Mouse (Mus musculus) CH12.LX (cell line): ENCODE results near the gene Ckap4. TPM values are rescaled to one million over a fixed set of nuclear protein-coding genes. Genes with fewer than 3 reads are reported as not detected.

Experiments
- DNase-seq: peaks from one replicate; pipeline ENCODE4 v3.0.0-alpha.2; 2013; ENCODE audit errors: extremely low read depth
- H3K27ac ChIP-seq: 2 replicates; pipeline ENCODE4 v1.5.1; 2012; ENCODE audit warnings: low read depth, mild to moderate bottlenecking, control low read depth, moderate library complexity; ENCODE audit not compliant: insufficient read depth
- H3K27me3 ChIP-seq: replicated peaks from 2 replicates; pipeline ENCODE3; 2012; ENCODE audit warnings: inconsistent platforms
- H3K36me3 ChIP-seq, 2 experiments: replicated peaks in 1 of 2; 2 replicates each; pipeline versions ENCODE3 to v1.6.1; 2012; ENCODE audit warnings: inconsistent platforms in 1 of 2, low read length in 1 of 2, mild to moderate bottlenecking in 1 of 2, mixed read lengths in 1 of 2, moderate library complexity in 1 of 2; ENCODE audit not compliant: control insufficient read depth in 1 of 2, insufficient read depth in 1 of 2
- H3K4me1 ChIP-seq, 2 experiments: 2 replicates each; pipeline ENCODE4 v1.6.1; 2012; ENCODE audit warnings: inconsistent platforms in 1 of 2, moderate library complexity in 1 of 2; ENCODE audit not compliant: insufficient read depth in 2 of 2, control insufficient read depth in 1 of 2
- H3K4me2 ChIP-seq: 2 replicates; pipeline ENCODE4 v1.6.1; 2012; ENCODE audit warnings: low read depth, mild to moderate bottlenecking, control low read depth; ENCODE audit not compliant: poor library complexity, insufficient read depth, severe bottlenecking
- H3K4me3 ChIP-seq, 3 experiments: fragments of 150-350 bp in 1 of 3; sonication (generic) in 1 of 3; replicated peaks in 1 of 3; 2 replicates each; pipeline versions ENCODE3 to v1.5.1; 2011 to 2012; ENCODE audit warnings: low read depth in 2 of 3, low read length in 2 of 3, mild to moderate bottlenecking in 2 of 3, moderate library complexity in 2 of 3, control low read depth in 1 of 3, improper control_type of control experiment in 1 of 3, inconsistent platforms in 1 of 3, mixed read lengths in 1 of 3; ENCODE audit not compliant: poor library complexity in 1 of 3
- H3K79me2 ChIP-seq: replicated peaks from 2 replicates; pipeline ENCODE4 v1.6.1; 2012; ENCODE audit warnings: mild to moderate bottlenecking, moderate library complexity; ENCODE audit not compliant: control insufficient read depth, poor library complexity, insufficient read depth, severe bottlenecking; ENCODE audit errors: extremely low read depth
- H3K9ac ChIP-seq: 2 replicates; pipeline ENCODE4 v1.6.1; 2012; ENCODE audit warnings: low read depth, mild to moderate bottlenecking, control low read depth, moderate library complexity; ENCODE audit not compliant: insufficient read depth
- H3K9me3 ChIP-seq: replicated peaks from 2 replicates; pipeline ENCODE3; 2012; ENCODE audit warnings: low read length, inconsistent platforms, mixed read lengths
- BHLHE40 ChIP-seq: IDR thresholded peaks from 2 replicates; pipeline ENCODE4 v1.6.1; 2011; ENCODE audit warnings: mild to moderate bottlenecking, low read depth, low read length, improper control_type of control experiment
- CHD1 ChIP-seq: IDR thresholded peaks from 2 replicates; pipeline ENCODE4 v1.6.1; 2012; ENCODE audit warnings: low read depth, low read length, improper control_type of control experiment, inconsistent platforms
- ELF1 ChIP-seq: IDR thresholded peaks from 2 replicates; pipeline ENCODE4 v1.6.1; 2014; ENCODE audit warnings: low read depth, mild to moderate bottlenecking, inconsistent platforms, low read length, improper control_type of control experiment
- EP300 ChIP-seq: IDR thresholded peaks from 2 replicates; pipeline ENCODE4 v1.6.1; 2011; ENCODE audit warnings: low read length, improper control_type of control experiment
- IRF4 ChIP-seq: IDR thresholded peaks from 2 replicates; pipeline ENCODE4 v1.6.1; 2014; ENCODE audit warnings: low read depth, mild to moderate bottlenecking, inconsistent platforms, low read length, improper control_type of control experiment
- MAFK ChIP-seq: IDR thresholded peaks from 2 replicates; pipeline ENCODE4 v1.6.1; 2011; ENCODE audit warnings: low read length, improper control_type of control experiment; ENCODE audit not compliant: insufficient replicate concordance
- MAZ ChIP-seq: IDR thresholded peaks from 2 replicates; pipeline ENCODE4 v1.6.1; 2012; ENCODE audit warnings: low read depth, mild to moderate bottlenecking, inconsistent platforms, low read length, improper control_type of control experiment, moderate library complexity
- MEF2A ChIP-seq: IDR thresholded peaks from 2 replicates; pipeline ENCODE4 v1.6.1; 2014; ENCODE audit warnings: low read depth, mild to moderate bottlenecking, inconsistent platforms, low read length, improper control_type of control experiment, borderline replicate concordance
- MXI1 ChIP-seq: IDR thresholded peaks from 2 replicates; pipeline ENCODE4 v1.6.1; 2011; ENCODE audit warnings: mild to moderate bottlenecking, low read depth, low read length, improper control_type of control experiment
- MYC ChIP-seq: IDR thresholded peaks from 2 replicates; pipeline ENCODE4 v1.6.1; 2011; ENCODE audit warnings: low read depth, mild to moderate bottlenecking, improper control_type of control experiment, low read length
- NELFE ChIP-seq: IDR thresholded peaks from 2 replicates; pipeline ENCODE4 v1.6.1; 2011; ENCODE audit warnings: low read depth, low read length, improper control_type of control experiment
- NRF1 ChIP-seq: IDR thresholded peaks from 2 replicates; pipeline ENCODE4 v1.6.1; 2014; ENCODE audit warnings: low read depth, mild to moderate bottlenecking, inconsistent platforms, low read length, improper control_type of control experiment, moderate library complexity
- PAX5 ChIP-seq: IDR thresholded peaks from 2 replicates; pipeline ENCODE4 v1.6.1; 2012; ENCODE audit warnings: low read length, inconsistent platforms, mixed read lengths
- POLR2A ChIP-seq: IDR thresholded peaks from 2 replicates; pipeline ENCODE4 v1.6.1; 2011; ENCODE audit warnings: low read depth, mild to moderate bottlenecking, improper control_type of control experiment, low read length
- TBP ChIP-seq: conservative IDR thresholded peaks from 2 replicates; pipeline ENCODE4 v1.6.1; 2011; ENCODE audit warnings: low read depth, low read length, improper control_type of control experiment
- TCF12 ChIP-seq: IDR thresholded peaks from 2 replicates; pipeline ENCODE4 v1.6.1; 2014; ENCODE audit warnings: low read depth, mild to moderate bottlenecking, inconsistent platforms, low read length, improper control_type of control experiment
- USF1 ChIP-seq: IDR thresholded peaks from 2 replicates; pipeline ENCODE4 v1.6.1; 2014; ENCODE audit warnings: low read depth, mild to moderate bottlenecking, inconsistent platforms, low read length, improper control_type of control experiment
- USF2 ChIP-seq: conservative IDR thresholded peaks from 2 replicates; pipeline ENCODE4 v1.6.1; 2011; ENCODE audit warnings: low read depth, low read length, improper control_type of control experiment
- ZKSCAN1 ChIP-seq: IDR thresholded peaks from 2 replicates; pipeline ENCODE4 v1.6.1; 2012; ENCODE audit warnings: low read depth, inconsistent platforms, low read length, improper control_type of control experiment, borderline replicate concordance
- dilution Hi-C: fragments of 300-500 bp; cut with MboI; formaldehyde crosslinking; loops from 2 replicates; pipeline ENCODE4 v1.14.3; 2020; ENCODE audit warnings: low sequenced_read_pairs; ENCODE audit not compliant: extremely low pct_unique_long_range_greater_than_20kb, extremely low pct_ligation_motif_present
- in situ Hi-C: fragments of 300-500 bp; cut with MboI; formaldehyde crosslinking; loops from 3 replicates; pipeline ENCODE4 v1.14.3; 2019; ENCODE audit warnings: low sequenced_read_pairs, low pct_ligation_motif_present, low pct_unique_long_range_greater_than_20kb, mixed read lengths
- polyA plus RNA-seq: library from polyadenylated mRNA; unstranded; fragments of >175 nt; gene quantifications from 2 replicates; pipeline ENCODE4 v1.2.1, GENCODE M21; 2012; ENCODE audit warnings: low read depth; ENCODE audit not compliant: insufficient read length
- total RNA-seq, 2 experiments: library from RNA; depleted of rRNA; stranded (reverse); fragments of 300-350 nt in 1 of 2; fragments of >200 nt in 1 of 2; gene quantifications; 2 replicates each; pipeline ENCODE4 v1.2.3; 2012 to 2014

Ckap4 gene
- 35.0 and 40.6 TPM in 2 replicates for total RNA-seq (2012; rRNA removed)
- total RNA-seq (2014; rRNA removed) = 24.4 and 25.2 TPM in 2 replicates
- polyA plus RNA-seq = 66.6 and 71.2 TPM in 2 replicates

- dilution Hi-C loops = no loop called here
These were observed at the start of gene Ckap4 for GRCm38 (mm10) chr10:84533912-84534671. Gene Ckap4, minus strand, starts transcription at chr10:84534062.

DNA sequence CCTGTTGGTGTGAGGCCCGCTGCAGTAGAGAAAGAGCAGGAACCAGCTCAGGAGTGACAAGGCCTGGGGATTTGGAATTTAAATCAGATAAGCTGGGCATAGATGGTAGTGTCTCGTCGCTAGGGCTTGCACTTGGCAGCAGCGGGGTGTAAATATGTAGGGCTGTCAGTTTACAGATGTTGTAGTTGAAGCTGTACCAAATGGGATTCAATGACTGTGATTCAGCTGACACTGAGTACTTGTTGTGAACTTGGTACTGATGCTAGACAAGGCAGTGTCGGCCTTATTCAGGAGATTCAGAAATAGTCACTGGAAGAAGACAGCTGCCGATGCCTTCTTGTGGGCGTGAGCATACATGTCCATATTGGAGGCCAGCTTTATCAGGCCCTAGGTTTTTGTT lies 48.4 kb upstream of the Ckap4 start:
- no peaks in the 10 kb centered on the region for H3K79me2 ChIP-seq
- in situ Hi-C loops = no loop called here
- H3K36me3 ChIP-seq = peaks cover 0 to 2% of the 10 kb centered on the region in 2 experiments
- H3K27ac ChIP-seq = no peak overlapping the region
- TF ChIP-seq MEF2A = no peak
- no peak for TF ChIP-seq ZKSCAN1
- no peak for TF ChIP-seq NELFE
- TF ChIP-seq PAX5 = no peak
- no peak for TF ChIP-seq CHD1
- no peak for TF ChIP-seq MAFK
- no peak for TF ChIP-seq EP300
- TF ChIP-seq NRF1 = no peak
- no peak for TF ChIP-seq MAZ
- TF ChIP-seq MYC = no peak
- TF ChIP-seq IRF4 = no peak
- no peak for TF ChIP-seq USF1
- TF ChIP-seq TBP = no peak
- no peak for TF ChIP-seq TCF12
- TF ChIP-seq ELF1 = no peak
- dilution Hi-C loops = no loop called here
- peaks cover 4% of the 10 kb centered on the region for H3K27me3 ChIP-seq
- no peak overlapping the region for H3K9ac ChIP-seq
- no peak overlapping the region for H3K4me3 ChIP-seq
- peaks cover 6 to 7% of the 10 kb centered on the region in 2 experiments for H3K4me1 ChIP-seq
- no peak for DNase-seq
- H3K9me3 ChIP-seq = peaks cover 7% of the 10 kb centered on the region
- no peak overlapping the region for H3K4me2 ChIP-seq

More at GRCm38 (mm10) chr10:84533912-84534671, at the start of gene Ckap4:
- peaks cover 31 to 81% of the 10 kb centered on the region in 2 experiments for H3K4me1 ChIP-seq
- H3K4me3 ChIP-seq = peak within 1 kb of the TSS; percentile 83 to 95 (median 89)
- peaks cover 0 to 26% of the 10 kb centered on the region in 2 experiments for H3K36me3 ChIP-seq
- peak within 1 kb of the TSS; percentile 71 for H3K9ac ChIP-seq
- peak within 1 kb of the TSS; percentile 69 for H3K4me2 ChIP-seq
- TF ChIP-seq ZKSCAN1 (no peak), MXI1 (peak; percentile 31; the same call in 1 of the 2 replicates), ELF1 (peak; percentile 13; the same call in 1 of the 2 replicates), POLR2A (peak; percentile 45; the same call in 1 of the 2 replicates), USF2 (no peak), NRF1 (0 out of 2 replicates have a peak, but pooled peaks have one; percentile 30), PAX5 (no peak), IRF4 (0 out of 2 replicates have a peak, but pooled peaks have one; percentile 11), BHLHE40 (peak; percentile 1; the same call in 1 of the 2 replicates), TCF12 (peak; percentile 49; the same call in 1 of the 2 replicates), NELFE (peak; percentile 42; the same call in 1 of the 2 replicates)
- H3K9me3 ChIP-seq = no peaks in the 10 kb centered on the region
- H3K79me2 ChIP-seq = peaks cover 15% of the 10 kb centered on the region
- H3K27ac ChIP-seq = peak within 1 kb of the TSS; percentile 56
- in situ Hi-C loops = no loop called here
- H3K27me3 ChIP-seq = no peaks in the 10 kb centered on the region
- DNase-seq = no peak
